Mouse (Mus musculus) myocyte (in vitro differentiated cells): ENCODE measurements around the gene Calca. TPM values are rescaled to one million over a fixed set of nuclear protein-coding genes. Genes with fewer than 3 reads are reported as not detected.

Experiments
- H3K27me3 ChIP-seq: one replicate; pipeline ENCODE4 v1.6.1; 2011; ENCODE audit not compliant: control insufficient read depth, insufficient read depth, insufficient read length
- H3K36me3 ChIP-seq: one replicate; pipeline ENCODE4 v1.6.1; 2011; ENCODE audit not compliant: control insufficient read depth, insufficient read depth
- H3K4me2 ChIP-seq: one replicate; pipeline ENCODE4 v1.6.1; 2011; ENCODE audit warnings: low read depth, control low read depth
- H3K4me3 ChIP-seq: one replicate; pipeline ENCODE4 v1.5.1; 2011; ENCODE audit warnings: mild to moderate bottlenecking, control low read depth, moderate library complexity
- H3K79me2 ChIP-seq: one replicate; pipeline ENCODE4 v1.6.1; 2011; ENCODE audit not compliant: control insufficient read depth, insufficient read depth
- H3ac ChIP-seq: one replicate; pipeline ENCODE4 v1.6.1; 2011; ENCODE audit not compliant: control insufficient read depth, insufficient read length
- CEBPB ChIP-seq: IDR thresholded peaks from 2 replicates; pipeline ENCODE4 v1.6.1; 2011; ENCODE audit warnings: mild to moderate bottlenecking, moderate library complexity; ENCODE audit not compliant: poor library complexity, insufficient read depth, severe bottlenecking
- E2F4 ChIP-seq: IDR thresholded peaks from one replicate; pipeline ENCODE4 v1.6.1; 2011; ENCODE audit warnings: mild to moderate bottlenecking, control low read depth, moderate library complexity; ENCODE audit not compliant: insufficient read depth
- MAX ChIP-seq: IDR thresholded peaks from one replicate; pipeline ENCODE4 v1.6.1; 2011; ENCODE audit warnings: low read depth, mild to moderate bottlenecking, control low read depth
- MYOD1 ChIP-seq, 3 experiments: IDR thresholded peaks; one replicate each; pipeline ENCODE4 v1.6.1; 2011; ENCODE audit warnings: control low read depth in 2 of 3, low read depth in 2 of 3, mild to moderate bottlenecking in 2 of 3, moderate library complexity in 1 of 3; ENCODE audit not compliant: insufficient read length in 2 of 3, control insufficient read depth in 1 of 3
- MYOG ChIP-seq, 3 experiments: IDR thresholded peaks; one replicate each; pipeline ENCODE4 v1.6.1; 2011; ENCODE audit warnings: control low read depth in 2 of 3, low read depth in 2 of 3, mild to moderate bottlenecking in 2 of 3; ENCODE audit not compliant: insufficient read length in 2 of 3, control insufficient read depth in 1 of 3, insufficient read depth in 1 of 3
- POLR2A ChIP-seq: IDR thresholded peaks from one replicate; pipeline ENCODE4 v1.6.1; 2011; ENCODE audit warnings: low read depth, mild to moderate bottlenecking, control low read depth, moderate library complexity; ENCODE audit not compliant: insufficient read length
- POLR2AphosphoS2 ChIP-seq: IDR thresholded peaks from one replicate; pipeline ENCODE4 v1.6.1; 2011; ENCODE audit warnings: low read depth, control low read depth; ENCODE audit not compliant: insufficient read length
- REST ChIP-seq: IDR thresholded peaks from one replicate; pipeline ENCODE4 v1.6.1; 2011; ENCODE audit warnings: mild to moderate bottlenecking, control low read depth, moderate library complexity; ENCODE audit not compliant: insufficient read depth, insufficient read length
- SRF ChIP-seq: IDR thresholded peaks from one replicate; pipeline ENCODE4 v1.6.1; 2011; ENCODE audit warnings: low read depth; ENCODE audit not compliant: control insufficient read depth, insufficient read length
- TCF12 ChIP-seq: IDR thresholded peaks from one replicate; pipeline ENCODE4 v1.6.1; 2011; ENCODE audit warnings: mild to moderate bottlenecking, control low read depth; ENCODE audit not compliant: poor library complexity, insufficient read depth, severe bottlenecking
- TCF3 ChIP-seq: IDR thresholded peaks from one replicate; pipeline ENCODE4 v1.6.1; 2011; ENCODE audit warnings: low read depth, control low read depth; ENCODE audit not compliant: insufficient read length
- USF1 ChIP-seq: IDR thresholded peaks from one replicate; pipeline ENCODE4 v1.6.1; 2011; ENCODE audit warnings: low read depth, mild to moderate bottlenecking, control low read depth, moderate library complexity
- polyA plus RNA-seq: library from polyadenylated mRNA; unstranded; fragments of >200 nt; fragmentation: generic; extraction: Trizol; gene quantifications from one replicate; pipeline ENCODE4 v1.2.1, GENCODE M21; 2012; ENCODE audit warnings: missing spikeins

Gene Calca
- 0.23 TPM for polyA plus RNA-seq

- Histone ChIP-seq H3K4me3 (no peak within 1 kb of the TSS), H3K36me3 (no peaks in the 10 kb centered on the region), H3K27me3 (peaks cover 24% of the 10 kb centered on the region), H3ac (no peak within 1 kb of the TSS), H3K4me2 (peak within 1 kb of the TSS; percentile 71), H3K79me2 (no peaks in the 10 kb centered on the region)
- TF ChIP-seq MYOG (IDR thresholded peaks at IDR 0.05; ENCODE audit: control insufficient read depth in 1 of 3, insufficient read depth in 1 of 3, insufficient read length in 2 of 3, low read depth in 2 of 3) = no peak
- no peak for TF ChIP-seq E2F4
- no peak for TF ChIP-seq TCF12
- no peak for TF ChIP-seq SRF
- TF ChIP-seq MAX = no peak
- no peak for TF ChIP-seq USF1
- TF ChIP-seq POLR2A = no peak
- TF ChIP-seq REST = no peak
- TF ChIP-seq TCF3 = no peak
- TF ChIP-seq POLR2AphosphoS2 = no peak
- no peak for TF ChIP-seq MYOD1 (IDR thresholded peaks at IDR 0.05; ENCODE audit: control insufficient read depth in 1 of 3, insufficient read length in 2 of 3, low read depth in 2 of 3)
- no peak for TF ChIP-seq CEBPB
Measured at GRCm38 (mm10) chr7:114636102-114636501, at the start of gene Calca. Gene Calca (minus strand): TSS chr7:114636357.

GRCm38 (mm10) chr7:114672697-114673096 lies 36.5 kb upstream of the Calca start:
- H3K36me3 ChIP-seq = no peaks in the 10 kb centered on the region
- no peaks in the 10 kb centered on the region for H3K27me3 ChIP-seq
- H3K4me3 ChIP-seq = no peak overlapping the region
- no peaks in the 10 kb centered on the region for H3K79me2 ChIP-seq
- TF ChIP-seq CEBPB = no peak
- no peak for TF ChIP-seq TCF3
- no peak for TF ChIP-seq POLR2A
- TF ChIP-seq POLR2AphosphoS2 = no peak
- TF ChIP-seq E2F4 = no peak
- no peak for TF ChIP-seq SRF
- TF ChIP-seq MAX = no peak
- TF ChIP-seq USF1 = no peak
- no peak for TF ChIP-seq MYOG (IDR thresholded peaks at IDR 0.05; ENCODE audit: control insufficient read depth in 1 of 3, insufficient read depth in 1 of 3, insufficient read length in 2 of 3, low read depth in 2 of 3)
- no peak for TF ChIP-seq TCF12
- TF ChIP-seq MYOD1 (IDR thresholded peaks at IDR 0.05; ENCODE audit: control insufficient read depth in 1 of 3, insufficient read length in 2 of 3, low read depth in 2 of 3) = no peak
- no peak for TF ChIP-seq REST
- no peak overlapping the region for H3K4me2 ChIP-seq
- no peak overlapping the region for H3ac ChIP-seq

- no peak overlapping the region for H3ac ChIP-seq
- H3K27me3 ChIP-seq = no peaks in the 10 kb centered on the region
- TF ChIP-seq USF1 (no peak), TCF3 (no peak), POLR2A (no peak), TCF12 (no peak), SRF (no peak), MYOG (IDR thresholded peaks at IDR 0.05; ENCODE audit: control insufficient read depth in 1 of 3, insufficient read depth in 1 of 3, insufficient read length in 2 of 3, low read depth in 2 of 3) (no peak), REST (no peak), CEBPB (no peak), POLR2AphosphoS2 (no peak), MYOD1 (IDR thresholded peaks at IDR 0.05; ENCODE audit: control insufficient read depth in 1 of 3, insufficient read length in 2 of 3, low read depth in 2 of 3) (no peak), E2F4 (no peak), MAX (no peak)
Measured at GRCm38 (mm10) chr7:114671405-114671804, 35.2 kb upstream of the Calca start.

GRCm38 (mm10) chr7:114649730-114650129 lies 13.6 kb upstream of the Calca start:
- Histone ChIP-seq H3K36me3 (no peaks in the 10 kb centered on the region), H3K4me2 (no peak overlapping the region), H3K79me2 (no peaks in the 10 kb centered on the region), H3ac (no peak overlapping the region), H3K4me3 (no peak overlapping the region), H3K27me3 (no peaks in the 10 kb centered on the region)
- TF ChIP-seq USF1 (no peak), TCF12 (no peak), MYOG (IDR thresholded peaks at IDR 0.05; ENCODE audit: control insufficient read depth in 1 of 3, insufficient read depth in 1 of 3, insufficient read length in 2 of 3, low read depth in 2 of 3) (no peak), MYOD1 (IDR thresholded peaks at IDR 0.05; ENCODE audit: control insufficient read depth in 1 of 3, insufficient read length in 2 of 3, low read depth in 2 of 3) (no peak), CEBPB (no peak), MAX (no peak), SRF (no peak), POLR2AphosphoS2 (no peak), POLR2A (no peak), REST (no peak), E2F4 (no peak), TCF3 (no peak)

More at GRCm38 (mm10) chr7:114671405-114671804, 35.2 kb upstream of the Calca start:
- Histone ChIP-seq H3K4me3 (no peak overlapping the region), H3K4me2 (no peak overlapping the region), H3K36me3 (no peaks in the 10 kb centered on the region), H3K79me2 (no peaks in the 10 kb centered on the region)
